In genomic region chr17:31833752-31834151, GRCm38 (mm10) we compare ENCODE assay signal across 9 mouse cellular contexts. TPM values are rescaled to one million over a fixed set of nuclear protein-coding genes. Genes with fewer than 3 reads are reported as not detected.
A peak's percentile ranks its signal among the peaks of the same experiment; 100 is the strongest.
DNase-seq lines count a peak whose midpoint lies in the region; ATAC-seq and TF ChIP-seq lines count a peak whose summit lies in the region.
"Had no signal": no experiment of that assay in that cellular context is flagged by ENCODE, and none has a peak within 500 bp of the region (broad histone marks: within the 10 kb centered on the region; RNA-seq: fewer than 3 reads in every experiment).

No protein-coding gene starts in this region.

- no peak for ATAC-seq in kidney, embryonic 14.5 days (ENCODE audit: low FRiP score, low TSS enrichment)
- ATAC-seq in embryonic facial prominence, embryonic 12.5 days (ENCODE audit: insufficient number of reproducible peaks, insufficient read depth, low FRiP score, low TSS enrichment): no peak
- no peak for ATAC-seq in intestine, postnatal 0 days
- peak; percentile 13 for ATAC-seq in monocyte, adult 5-6 weeks (replicated peaks; ENCODE audit: insufficient number of reproducible peaks, low FRiP score, low TSS enrichment, poor library complexity, severe bottlenecking)

- intact Hi-C loops in left cerebral cortex, postnatal 4 days (cut with DNase I): no loop called here

- H3K4me2 ChIP-seq in kidney, embryonic 14.5 days (replicated peaks; ENCODE audit: low read depth, low read length): no peak overlapping the region
- no peak overlapping the region for H3K4me2 ChIP-seq in embryonic facial prominence, embryonic 12.5 days (replicated peaks)
- H3K4me2 ChIP-seq in intestine, postnatal 0 days (replicated peaks; ENCODE audit: low read depth): no peak overlapping the region
- H3K4me2 ChIP-seq: midbrain, embryonic 12.5 days had no signal

- H3K27me3 ChIP-seq in kidney, embryonic 14.5 days (ENCODE audit: control insufficient read depth, insufficient read depth, low read length): no peaks in the 10 kb centered on the region
- no peaks in the 10 kb centered on the region for H3K27me3 ChIP-seq in embryonic facial prominence, embryonic 12.5 days
- H3K27me3 ChIP-seq in intestine, postnatal 0 days (replicated peaks; ENCODE audit: control insufficient read depth, insufficient read depth, low read length): no peaks in the 10 kb centered on the region
- H3K27me3 ChIP-seq: midbrain, embryonic 12.5 days had no signal

- TF ChIP-seq CTCF in intestine, postnatal 0 days (IDR thresholded peaks at IDR 0.05; ENCODE audit: low read depth): no peak

- 35% methylated on average over 7 of the region's 7 CpGs for WGBS in kidney, embryonic 14.5 days
- 31% methylated on average over 7 of the region's 7 CpGs for WGBS in embryonic facial prominence, embryonic 12.5 days
- 29% methylated on average over 7 of the region's 7 CpGs for WGBS in intestine, postnatal 0 days

- DNase-seq in kidney, adult 9 months: no peak
- no peak for DNase-seq in cerebellum, adult 9-11 months
- no peak for DNase-seq in left cerebral cortex, postnatal 4 days
- DNase-seq in ovary, postnatal 14 days (ENCODE audit: low spot score): no peak

- no peaks in the 10 kb centered on the region for H3K36me3 ChIP-seq in kidney, embryonic 14.5 days (ENCODE audit: control insufficient read depth, insufficient read depth, low read length)
- H3K36me3 ChIP-seq in embryonic facial prominence, embryonic 12.5 days: no peaks in the 10 kb centered on the region
- no peaks in the 10 kb centered on the region for H3K36me3 ChIP-seq in intestine, postnatal 0 days (ENCODE audit: control insufficient read depth, insufficient read depth)
- H3K36me3 ChIP-seq: midbrain, embryonic 12.5 days had no signal

- H3K4me1 ChIP-seq in kidney, embryonic 14.5 days (ENCODE audit: control insufficient read depth, insufficient read depth, low read length): peaks cover 26% of the 10 kb centered on the region
- H3K4me1 ChIP-seq in embryonic facial prominence, embryonic 12.5 days: peaks cover 17% of the 10 kb centered on the region
- H3K4me1 ChIP-seq in intestine, postnatal 0 days (replicated peaks; ENCODE audit: control insufficient read depth, insufficient read depth, low read length): 0 out of 2 replicates have a peak, but pooled peaks cover 6% of the 10 kb centered on the region

- H3K27ac ChIP-seq in kidney, embryonic 14.5 days (ENCODE audit: low read depth, low read length): peak overlapping the region; percentile 55; the same call in 1 of the 2 replicates
- H3K27ac ChIP-seq in embryonic facial prominence, embryonic 12.5 days: peak overlapping the region; percentile 52
- peak overlapping the region; percentile 47 for H3K27ac ChIP-seq in intestine, postnatal 0 days (ENCODE audit: low read depth, low read length)
- H3K27ac ChIP-seq: midbrain, embryonic 12.5 days had no signal

- H3K4me3 ChIP-seq in kidney, embryonic 14.5 days (ENCODE audit: low read length): no peak overlapping the region
- no peak overlapping the region for H3K4me3 ChIP-seq in embryonic facial prominence, embryonic 12.5 days
- no peak overlapping the region for H3K4me3 ChIP-seq in intestine, postnatal 0 days (ENCODE audit: low read depth, low read length)
- H3K4me3 ChIP-seq: midbrain, embryonic 12.5 days had no signal

- peak overlapping the region; percentile 37; the same call in 1 of the 2 replicates for H3K9ac ChIP-seq in kidney, embryonic 14.5 days (ENCODE audit: low read depth, low read length)
- H3K9ac ChIP-seq in embryonic facial prominence, embryonic 12.5 days: no peak overlapping the region
- no peak overlapping the region for H3K9ac ChIP-seq in intestine, postnatal 0 days (ENCODE audit: low read depth, low read length)
- H3K9ac ChIP-seq: midbrain, embryonic 12.5 days had no signal

- peaks cover 5% of the 10 kb centered on the region; the same call in 1 of the 2 replicates for H3K9me3 ChIP-seq in kidney, embryonic 14.5 days (ENCODE audit: control insufficient read depth, low read length)
- no peaks in the 10 kb centered on the region; the same call in 1 of the 2 replicates for H3K9me3 ChIP-seq in embryonic facial prominence, embryonic 12.5 days
- no peaks in the 10 kb centered on the region for H3K9me3 ChIP-seq in intestine, postnatal 0 days (ENCODE audit: control insufficient read depth)
- H3K9me3 ChIP-seq: midbrain, embryonic 12.5 days had no signal

RNA-seq across cellular contexts. Expression of gene Sik1, which starts 21.9 kb away (rescaled TPM):
- 16.8 and 17.3 TPM in 2 replicates for polyA plus RNA-seq in kidney, embryonic 14.5 days (2014; fragmentation: Nextera tagmentation; extraction: Ambion mirVana)
- 13.0 and 15.8 TPM in 2 replicates for polyA plus RNA-seq in embryonic facial prominence, embryonic 12.5 days (2016; fragmentation: Nextera tagmentation; extraction: Ambion mirVana)
- polyA plus RNA-seq in intestine, postnatal 0 days (2015; fragmentation: Nextera tagmentation; extraction: Ambion mirVana): 2.9 and 3.8 TPM in 2 replicates
- 146 to 224 TPM (median 193 TPM) in 3 replicates for total RNA-seq in monocyte, adult 5-6 weeks (2017)
- 10 to 100 TPM; 34.7 to 39.7 TPM for total RNA-seq in left cerebral cortex, postnatal 4 days (2021)
